Mouse (Mus musculus) ES-CJ7 (cell line): ENCODE measurements around the gene B3galt1.

Experiments used
- DNase-seq: peaks from one replicate; pipeline ENCODE4 v3.0.0; 2011; ENCODE audit warnings: low read depth, low spot score

The B3galt1 gene

DNA sequence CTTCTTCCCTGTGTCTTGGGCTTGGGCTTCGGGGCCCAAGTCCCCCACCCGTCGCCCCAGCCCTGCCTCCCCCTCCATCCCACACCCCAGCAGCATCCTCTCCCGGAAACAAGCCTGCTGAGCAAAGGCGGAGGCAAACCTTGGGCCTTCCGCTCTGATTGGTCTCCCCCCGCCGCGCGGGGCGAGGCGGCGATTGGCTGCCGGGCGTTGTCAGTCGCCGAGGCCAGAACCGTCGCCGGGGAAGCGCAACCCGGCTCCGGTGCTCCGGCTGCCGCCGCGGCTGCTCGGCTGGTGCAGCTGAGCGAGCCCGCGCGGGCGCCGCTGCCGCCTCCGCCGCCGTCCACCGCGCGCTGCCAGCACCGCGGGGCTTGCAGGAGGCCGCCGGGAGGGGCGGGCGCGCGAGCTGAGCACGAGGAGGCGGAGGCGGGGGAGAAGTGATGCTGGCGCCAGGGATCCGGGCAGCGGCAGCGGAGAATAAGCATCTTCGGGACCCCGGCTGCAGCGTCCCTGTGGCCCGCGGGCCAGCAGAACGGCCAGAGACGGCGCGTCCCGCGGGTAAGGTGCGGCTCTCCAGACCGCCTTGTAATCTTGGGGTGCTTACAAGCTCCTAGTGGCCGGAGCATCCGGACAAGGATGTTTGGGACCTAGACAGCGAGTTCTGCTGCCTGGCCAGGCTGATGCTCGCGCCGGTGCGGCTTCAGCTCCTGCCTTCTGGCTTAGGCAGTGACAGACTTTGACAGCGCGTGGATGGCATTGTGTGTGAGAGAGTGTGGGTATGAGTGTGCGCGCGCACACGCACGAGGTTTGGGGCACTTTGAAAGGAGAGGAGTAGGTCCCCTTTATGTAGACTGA, at the start of gene B3galt1:
Gene B3galt1 (plus strand): TSS at position 392 of the 852 bp plus-strand sequence.
- peak; percentile 79 for DNase-seq

DNA sequence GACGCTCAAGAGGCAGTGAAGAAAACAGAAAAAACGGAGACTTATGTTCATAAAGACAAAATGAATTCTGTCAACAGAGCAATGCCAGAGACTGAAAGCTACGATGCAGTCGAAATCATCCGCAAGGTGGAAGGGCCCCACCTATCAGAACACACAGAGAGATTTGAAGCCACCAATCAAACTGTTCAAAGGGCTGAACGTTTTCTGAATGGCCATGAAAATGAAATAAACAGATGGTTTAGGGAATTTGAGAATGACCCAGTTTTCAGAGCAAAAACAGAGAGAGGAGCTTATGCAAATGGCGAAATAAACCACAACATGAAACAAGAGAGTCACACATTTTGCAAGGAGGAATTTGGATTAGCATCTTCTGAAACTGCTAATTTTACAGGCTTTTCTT, 49.3 kb upstream of the B3galt1 start:
- DNase-seq: no peak

DNA sequence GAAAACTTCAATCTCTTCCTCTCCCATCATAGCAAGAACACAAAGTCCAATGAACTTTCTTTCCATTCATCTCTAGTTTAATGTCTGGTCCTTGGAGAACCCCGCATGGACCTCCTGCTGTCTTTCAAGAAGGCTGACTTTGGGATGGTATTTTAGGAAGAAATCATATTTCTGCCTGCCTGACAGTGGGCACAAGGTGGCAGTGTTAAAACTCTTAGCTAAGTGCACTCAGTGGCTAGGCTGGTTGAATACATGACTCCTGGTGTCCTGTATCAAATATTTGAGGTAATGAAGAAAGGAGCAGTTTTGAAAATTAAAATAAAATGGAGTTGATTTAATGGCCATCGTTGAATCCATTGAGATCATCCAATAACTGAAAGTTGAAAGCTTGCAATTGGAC, 30.3 kb upstream of the B3galt1 start:
- no peak for DNase-seq

DNA sequence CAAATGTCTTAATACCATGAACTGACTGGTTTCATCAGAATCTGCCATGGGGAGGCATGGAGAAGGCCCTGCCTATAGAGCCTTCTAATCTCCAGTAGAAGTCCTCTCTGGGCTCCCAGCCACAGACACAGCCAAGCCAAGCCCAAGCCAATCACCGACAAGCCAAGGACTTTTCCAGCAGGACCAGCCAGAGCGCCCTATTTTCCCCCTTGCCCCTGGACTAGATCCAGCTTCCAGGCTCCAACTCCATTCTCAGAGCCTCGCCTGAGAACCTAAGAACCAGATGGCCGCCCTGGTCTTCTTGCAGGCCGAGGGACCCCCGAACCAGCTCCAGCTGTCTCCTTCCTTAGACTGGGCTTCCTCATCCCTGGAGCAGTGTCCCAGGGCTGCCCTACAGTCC, 26.2 kb upstream of the B3galt1 start:
- no peak for DNase-seq

DNA sequence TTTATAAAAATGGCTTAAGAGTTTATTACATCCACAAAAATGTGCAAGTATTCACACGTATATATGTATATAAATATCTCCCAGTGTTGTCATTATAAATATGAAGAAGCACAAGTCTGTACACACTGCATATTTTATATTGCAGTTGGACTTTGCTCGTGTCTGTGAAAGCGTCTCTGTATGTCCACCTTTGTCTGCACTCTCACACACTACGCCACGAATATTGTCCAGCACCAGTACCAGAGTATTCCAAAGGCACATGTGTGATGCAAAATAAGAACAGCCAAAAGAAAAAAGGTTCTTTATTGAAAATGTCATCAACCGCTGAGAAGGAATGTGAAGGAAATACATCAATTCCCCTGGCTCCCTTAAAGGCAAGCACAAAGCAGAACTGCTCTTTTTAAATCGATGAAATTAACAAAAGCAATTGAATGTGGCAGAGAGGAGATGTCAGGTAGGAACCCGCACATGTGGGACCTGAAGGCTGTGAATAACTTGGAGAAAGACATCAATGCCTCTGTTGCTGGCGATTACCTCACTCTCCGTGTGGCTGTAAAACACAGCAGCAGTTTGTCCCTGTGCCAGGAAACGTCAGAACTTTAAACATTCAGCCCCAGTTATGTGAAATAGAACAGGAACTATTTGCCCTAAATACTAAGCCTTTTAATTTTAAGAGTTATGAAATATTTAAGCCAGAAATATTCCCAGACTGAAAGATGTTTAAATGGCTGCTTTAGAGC, 23.5 kb upstream of the B3galt1 start:
- no peak for DNase-seq

DNA sequence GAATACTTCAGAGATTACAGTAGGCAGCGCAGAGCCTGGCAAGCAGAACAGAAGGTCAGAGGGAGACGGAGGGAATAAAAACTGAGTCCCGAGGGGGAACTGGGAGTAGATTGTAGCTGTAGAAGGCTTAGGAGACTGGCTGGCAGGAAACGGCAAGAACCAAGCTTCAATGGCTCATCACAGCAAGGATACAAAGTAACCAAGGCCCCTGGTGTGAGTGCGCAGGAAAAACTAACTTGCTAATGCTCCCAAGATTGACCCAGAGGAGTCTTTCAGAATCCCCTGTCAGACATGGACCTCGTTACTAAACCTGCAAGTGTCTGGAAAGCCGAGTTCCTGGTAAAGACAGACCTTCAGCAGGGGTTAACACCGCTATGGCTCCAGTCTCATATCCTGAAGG, 21.2 kb upstream of the B3galt1 start:
- no peak for DNase-seq

DNA sequence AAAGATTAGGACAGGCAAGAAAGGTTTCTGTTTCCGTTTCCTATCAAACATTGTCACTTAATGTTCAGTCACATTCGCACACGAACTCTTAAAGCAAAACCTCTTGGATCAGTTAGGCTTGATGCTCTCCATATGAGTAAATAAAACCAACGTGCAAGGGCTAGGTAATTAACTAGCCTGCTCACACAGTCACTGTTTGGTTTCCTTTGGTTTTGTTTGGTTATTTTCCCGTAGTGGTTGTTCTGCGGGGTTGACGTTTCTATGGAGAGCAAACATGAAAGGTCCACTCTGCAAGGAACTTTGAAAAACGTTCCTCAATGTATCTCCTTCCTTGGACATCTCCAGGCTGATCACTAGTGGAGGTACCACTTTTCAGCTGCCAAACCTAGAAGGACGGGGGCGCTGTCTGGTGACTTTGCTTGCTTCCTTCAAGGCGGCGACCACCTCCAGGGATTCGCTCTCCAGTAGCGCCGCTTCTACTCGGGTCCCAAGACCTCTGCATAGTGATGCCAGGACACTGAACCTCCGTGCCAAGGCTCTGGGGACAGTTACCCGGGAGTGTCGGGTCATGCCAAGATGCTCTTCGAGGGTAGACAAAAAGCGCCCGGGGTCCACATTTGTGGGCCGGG, 706 bp upstream of the B3galt1 start:
- peak; percentile 63 for DNase-seq

DNA sequence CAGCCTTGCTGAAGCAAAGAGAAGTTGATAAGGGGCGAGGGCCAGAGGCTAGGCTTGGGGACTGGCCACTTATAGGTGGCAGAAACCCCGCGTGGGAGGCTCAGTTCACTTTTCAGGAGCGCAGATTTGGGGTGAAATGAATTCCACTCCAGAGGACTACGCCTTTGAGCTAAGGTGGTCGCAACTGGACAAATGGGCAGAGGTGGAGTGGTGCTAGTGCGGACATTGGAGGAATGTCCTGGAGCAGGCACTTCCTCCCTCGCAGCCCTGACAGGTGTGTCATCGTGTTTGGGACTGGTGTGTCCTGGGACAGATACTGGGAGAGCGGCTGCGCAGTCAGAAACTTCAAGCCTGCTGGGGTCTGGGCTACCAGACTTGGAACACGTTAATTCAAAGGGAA, 895 bp downstream of the B3galt1 start:
- peak; percentile 5 for DNase-seq

DNA sequence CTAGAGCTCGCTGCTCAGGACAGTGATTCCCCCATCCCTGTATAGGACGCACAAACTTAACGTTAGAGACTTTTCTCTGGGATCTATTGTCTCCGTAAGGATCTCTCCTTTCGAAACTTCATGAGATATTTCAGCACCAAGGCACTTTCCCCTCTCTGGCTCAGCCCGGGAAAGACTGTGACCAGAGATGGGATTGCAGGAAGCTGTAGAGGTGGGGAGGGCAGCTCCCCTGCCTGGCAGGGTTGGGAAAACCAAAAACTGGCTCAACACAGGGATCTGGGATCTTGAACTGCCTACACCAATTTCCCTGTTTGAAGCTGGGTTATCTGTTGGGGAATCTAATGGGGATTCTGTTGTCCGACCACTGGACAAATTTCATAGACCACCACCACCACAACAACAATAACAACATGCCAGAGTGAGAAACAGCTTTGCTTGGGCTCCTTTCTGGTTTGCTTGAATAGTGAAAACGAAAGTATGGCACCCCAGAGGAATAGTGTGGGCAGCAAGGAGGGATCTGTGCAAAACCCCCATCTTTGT, 1.5 kb downstream of the B3galt1 start:
- peak; percentile 10 for DNase-seq

DNA sequence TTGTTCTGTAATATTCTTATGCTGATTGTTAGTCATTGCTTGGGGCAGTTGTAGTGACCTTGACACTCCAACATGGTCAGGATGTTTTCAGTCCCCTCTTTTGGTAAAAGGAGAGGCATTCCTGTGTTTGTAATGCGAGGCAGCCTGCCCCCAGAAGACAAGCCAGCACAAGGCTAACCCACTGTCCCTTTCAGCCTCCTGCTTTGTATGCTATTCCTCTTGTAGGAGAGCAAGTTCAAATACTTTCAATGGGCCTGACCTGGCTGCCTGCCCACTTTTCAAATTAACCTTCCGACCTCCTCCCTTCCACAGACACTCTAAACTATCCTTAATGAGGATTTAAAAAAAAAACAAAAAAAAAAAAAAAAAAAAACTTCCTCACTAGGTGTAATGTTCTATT, 11.0 kb downstream of the B3galt1 start:
- DNase-seq: peak; percentile 21

DNA sequence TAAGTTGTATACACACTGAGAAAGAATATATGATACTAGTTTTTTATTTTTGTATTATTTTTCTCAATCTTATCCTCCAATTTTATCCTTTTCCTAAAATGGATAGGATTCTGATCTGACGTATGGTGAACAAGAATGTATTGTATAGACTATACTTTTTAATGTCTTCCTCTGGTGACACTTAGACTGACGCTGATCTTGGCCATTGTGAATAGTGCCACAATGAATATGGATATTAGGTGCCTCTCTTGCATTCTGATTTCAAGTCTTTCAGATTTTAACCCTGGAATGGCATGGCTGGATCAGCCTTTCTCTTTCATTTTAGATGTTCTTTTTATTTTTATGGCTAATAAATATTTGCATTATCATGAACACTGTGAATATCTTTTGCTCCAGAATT, 17.4 kb downstream of the B3galt1 start:
- DNase-seq: no peak

DNA sequence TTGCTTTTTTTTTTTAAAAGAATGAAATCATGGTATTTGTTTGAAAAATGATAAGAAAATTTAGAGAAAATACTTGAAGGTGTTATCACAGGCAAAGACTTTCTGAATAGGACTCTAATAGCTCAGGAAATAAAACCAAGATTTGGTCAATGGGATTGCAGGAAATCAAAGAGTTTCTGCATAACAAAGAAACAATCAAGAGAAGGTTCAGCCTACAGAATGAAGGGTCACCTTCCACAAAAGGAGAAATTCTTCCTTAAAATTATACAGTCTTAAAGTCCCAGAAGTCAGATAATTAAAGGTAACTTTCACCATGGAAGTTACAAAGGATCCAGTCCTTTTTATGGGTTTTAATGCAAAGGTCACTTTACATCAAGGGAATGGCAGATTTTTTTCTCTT, 24.7 kb downstream of the B3galt1 start:
- peak; percentile 9 for DNase-seq

DNA sequence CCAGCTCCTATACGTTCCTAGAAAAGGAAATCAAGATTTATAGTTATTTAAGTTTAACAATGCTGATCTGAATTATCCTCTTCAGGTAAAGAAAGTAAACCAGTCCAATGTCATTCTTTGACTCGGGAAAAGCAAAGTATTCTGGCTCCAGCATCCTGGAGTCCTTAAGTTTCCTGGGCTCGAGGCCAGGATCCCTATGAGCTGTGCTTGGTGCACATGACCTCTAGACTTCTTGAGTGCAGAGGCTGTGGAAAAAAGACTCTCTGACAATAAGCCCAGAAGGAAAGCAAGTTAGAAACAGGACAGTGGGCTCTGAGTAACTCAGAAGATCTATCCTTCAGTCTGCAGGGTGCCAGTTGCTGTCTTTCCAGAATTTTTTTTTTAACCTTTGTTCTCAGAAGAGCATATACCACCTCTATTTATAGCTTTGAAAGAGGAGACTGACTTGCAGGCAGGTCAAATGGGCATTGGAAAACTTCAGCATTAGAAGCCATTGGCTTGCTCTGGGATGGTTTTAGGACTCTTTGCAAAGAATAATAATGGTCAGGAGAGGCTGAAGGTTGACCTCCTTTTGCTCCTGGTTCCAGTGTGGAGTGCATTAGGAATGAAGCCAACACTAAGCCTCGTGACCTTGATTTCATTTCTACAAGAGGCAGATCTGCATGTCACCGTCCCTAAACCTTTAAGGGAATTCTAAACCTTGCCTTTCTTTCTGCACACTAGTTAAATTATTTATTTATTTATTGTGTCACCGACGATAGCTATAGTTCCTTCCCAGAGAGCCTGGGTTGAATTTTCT, 26.4 kb downstream of the B3galt1 start:
- no peak for DNase-seq

DNA sequence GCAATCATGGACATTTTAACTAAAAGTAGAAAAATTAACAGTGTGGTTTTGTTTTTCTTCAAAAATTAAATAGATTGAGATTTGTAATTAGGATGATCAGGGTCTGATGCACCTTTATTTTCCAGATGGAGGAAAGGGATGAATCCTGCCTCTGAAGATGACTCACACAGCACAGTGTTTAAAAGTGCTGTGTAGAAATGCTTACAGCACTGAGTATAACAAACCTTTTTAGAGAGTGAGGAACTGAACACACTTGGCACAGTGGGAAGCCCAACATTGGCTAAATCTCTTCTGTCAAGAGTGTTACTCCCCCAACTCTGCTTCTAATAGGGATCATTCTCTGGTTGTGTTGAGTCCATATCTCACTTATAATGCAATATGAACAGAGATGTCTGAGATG, 57.2 kb downstream of the B3galt1 start:
- DNase-seq: no peak

DNA sequence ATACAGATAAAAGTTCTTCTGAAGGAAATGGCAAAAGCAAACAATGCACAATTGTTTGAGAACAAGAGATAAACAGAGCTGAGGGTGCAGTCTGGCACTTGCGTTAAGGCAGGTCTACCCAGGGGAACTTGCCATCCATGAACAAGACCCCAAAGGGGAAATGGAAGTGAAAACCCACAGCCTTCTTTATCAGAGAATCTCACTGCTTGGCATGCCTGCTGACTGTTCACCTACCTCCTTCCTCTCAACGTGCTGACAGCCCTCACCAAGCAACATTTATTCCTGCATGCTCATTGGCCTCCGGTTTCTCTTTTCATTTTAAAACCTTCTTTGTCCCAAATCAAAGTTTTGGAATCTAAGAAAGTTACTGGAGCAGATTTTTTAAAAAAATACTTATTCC, 62.0 kb downstream of the B3galt1 start:
- DNase-seq: no peak

DNA sequence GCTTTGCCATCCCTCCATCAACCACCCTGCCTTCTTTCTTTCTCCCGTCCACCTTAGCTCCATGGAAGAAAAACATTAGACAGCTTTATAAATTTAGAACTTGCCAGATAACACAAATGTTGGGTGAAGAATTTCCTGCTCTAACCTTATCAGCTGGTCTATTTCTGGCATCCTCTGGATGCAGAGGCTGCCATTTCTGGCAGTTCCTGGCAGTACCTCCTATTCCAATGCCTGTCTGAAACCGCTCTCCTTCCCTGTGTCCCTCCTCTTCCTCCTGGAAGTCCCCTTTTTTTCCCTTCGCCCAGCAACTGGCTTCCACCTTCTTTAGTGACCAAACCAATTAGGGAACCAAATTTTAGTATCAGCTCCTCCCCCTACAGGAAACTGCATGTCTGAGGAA, 62.6 kb downstream of the B3galt1 start:
- no peak for DNase-seq

DNA sequence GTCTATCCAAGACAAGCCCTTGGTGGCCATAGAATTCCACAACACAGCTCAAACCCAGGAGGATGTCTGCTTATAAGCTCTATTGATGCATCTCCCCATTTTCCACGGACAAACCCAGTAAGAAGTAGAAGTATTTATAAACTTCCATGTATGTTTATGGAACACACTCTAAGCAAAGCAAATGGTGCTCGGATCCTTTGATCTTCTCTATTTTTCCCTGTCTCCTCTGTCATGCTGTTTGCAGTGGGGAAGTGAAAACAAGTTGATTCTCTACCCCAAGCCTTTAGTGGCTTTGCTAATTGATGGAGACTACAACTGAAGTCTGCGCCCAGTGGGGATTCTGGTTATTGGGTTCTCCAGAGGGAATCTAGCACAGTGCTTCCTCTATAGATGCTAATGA, 89.2 kb downstream of the B3galt1 start:
- no peak for DNase-seq

DNA sequence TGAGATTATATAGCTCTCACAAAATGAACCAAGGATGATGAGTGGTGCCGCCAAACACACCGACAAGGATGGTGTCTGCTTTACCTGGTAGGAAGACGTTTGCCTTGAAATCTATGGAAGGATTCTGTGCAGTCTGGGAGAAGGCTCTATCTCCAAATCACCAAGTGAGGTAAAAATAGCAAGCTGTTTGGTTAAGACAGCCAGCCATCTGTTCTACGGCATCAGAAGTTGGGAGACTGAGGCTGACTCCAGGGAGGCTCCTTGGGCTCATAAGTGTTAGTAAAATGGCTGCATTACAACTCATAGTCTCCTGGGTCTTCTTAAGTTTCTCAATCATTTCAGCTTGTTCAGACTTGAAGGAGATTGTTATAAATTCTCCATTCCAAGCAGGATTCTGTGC, 91.7 kb downstream of the B3galt1 start:
- no peak for DNase-seq

DNA sequence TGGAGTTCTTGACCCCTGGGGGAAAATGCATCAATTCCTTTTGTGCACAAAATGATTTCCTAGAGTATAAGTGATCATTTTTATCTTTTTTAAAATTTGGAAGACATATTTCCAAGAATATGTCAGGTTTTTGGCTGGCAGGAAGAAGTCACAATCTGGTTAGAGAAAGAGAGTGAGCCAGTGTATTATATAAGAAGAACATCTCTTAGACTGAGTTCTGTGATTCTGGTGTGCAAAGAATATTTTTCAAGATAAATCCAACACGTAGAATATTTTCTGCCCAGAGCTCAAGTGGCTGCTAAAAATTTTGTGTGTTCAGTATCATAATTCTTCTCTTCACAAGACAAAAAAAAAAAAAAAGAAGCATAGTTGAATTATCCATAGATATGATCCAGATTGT, 92.4 kb downstream of the B3galt1 start:
- DNase-seq: no peak

DNA sequence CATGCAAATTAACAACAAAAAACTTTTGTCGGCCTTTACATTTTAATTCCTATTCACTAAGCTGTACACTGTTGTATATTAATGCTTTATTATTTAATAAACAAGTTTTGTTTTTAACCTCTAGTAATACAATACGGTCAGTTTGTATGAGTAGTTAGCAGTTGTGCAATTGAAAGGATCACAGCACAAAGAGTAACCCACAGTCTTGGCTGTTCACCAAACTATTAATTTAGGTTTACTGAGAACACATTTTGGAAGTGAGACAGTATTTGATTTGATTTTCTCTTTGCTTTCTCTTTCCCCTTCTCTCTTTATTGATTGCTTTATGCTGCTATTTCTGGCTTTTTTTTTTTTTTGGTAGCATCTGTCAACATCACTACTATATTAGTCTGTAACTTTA, 106.0 kb downstream of the B3galt1 start:
- no peak for DNase-seq

DNA sequence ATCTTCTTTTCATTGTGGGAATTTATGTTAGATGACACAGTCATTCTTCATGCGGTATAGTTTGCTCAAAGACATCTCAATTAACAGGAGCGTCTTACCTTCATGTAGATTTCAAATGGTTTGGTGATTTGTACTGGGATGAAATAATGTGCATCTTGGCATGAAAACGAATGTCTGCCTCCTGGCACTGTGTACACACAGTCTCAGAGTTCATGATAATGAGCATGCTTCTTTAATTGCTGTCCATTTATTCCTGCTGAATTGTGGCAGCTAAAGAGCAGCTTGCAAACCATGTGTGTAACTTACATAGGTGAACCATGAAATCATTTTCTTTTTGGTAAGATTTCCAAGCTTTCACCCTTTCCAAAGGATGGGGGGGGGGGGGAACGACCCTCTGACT, 112.0 kb downstream of the B3galt1 start:
- no peak for DNase-seq

DNA sequence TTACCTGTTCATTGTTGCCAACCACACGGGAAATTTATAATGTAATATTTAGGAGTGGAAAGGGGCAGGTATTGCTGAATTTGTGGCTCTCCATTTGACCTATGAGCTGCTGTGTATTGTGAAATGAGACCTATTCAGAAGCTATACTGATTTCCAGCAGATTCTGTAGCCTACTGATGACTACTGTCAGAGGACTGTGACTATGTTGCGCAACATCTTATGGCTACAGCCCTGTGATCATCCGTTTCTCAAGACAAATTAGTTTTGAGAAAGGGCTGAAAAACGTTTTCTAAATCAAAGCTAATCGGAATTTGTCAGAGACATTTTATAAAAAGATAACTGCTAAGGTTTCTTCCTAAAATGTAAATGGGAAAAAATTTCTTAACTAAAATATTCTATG, 158.6 kb downstream of the B3galt1 start:
- DNase-seq: no peak
